Mouse (Mus musculus): ENCODE measurements around the gene Rps28. TPM values are rescaled to one million over a fixed set of nuclear protein-coding genes. Genes with fewer than 3 reads are reported as not detected.

The Rps28 gene
- polyA plus RNA-seq, 1 experiment from 2014 or later, result 1,023 TPM

- H3K9ac ChIP-seq (replicated peaks; ENCODE audit: low read depth), result no peak overlapping the region
- no peaks in the 10 kb centered on the region for H3K36me3 ChIP-seq (ENCODE audit: insufficient read depth, low read length)
- peaks cover 7% of the 10 kb centered on the region for H3K4me1 ChIP-seq (ENCODE audit: insufficient read depth, low read depth, low read length)
- no peak overlapping the region for H3K4me2 ChIP-seq (replicated peaks; ENCODE audit: low read depth, low read length)
- TF ChIP-seq CTCF (IDR thresholded peaks at IDR 0.05) (no peak), EP300 (IDR thresholded peaks at IDR 0.05) (no peak)
- DNase-seq (ENCODE audit: low spot score) (no peak), ATAC-seq (no peak)
- H3K27me3 ChIP-seq (replicated peaks; ENCODE audit: insufficient read depth, low read length), result no peaks in the 10 kb centered on the region
- H3K9me3 ChIP-seq (ENCODE audit: low read length), result no peaks in the 10 kb centered on the region
- 96% methylated on average over 4 of the region's 4 CpGs for WGBS
- H3K4me3 ChIP-seq (ENCODE audit: low read depth, low read length), result no peak overlapping the region
- H3K27ac ChIP-seq (ENCODE audit: low read length), result peak overlapping the region; percentile 33; the same call in 1 of the 2 replicates
These were observed 49.1 kb downstream of the Rps28 start for GRCm38 (mm10) chr17:33775287-33775686.

- TF ChIP-seq EP300 (IDR thresholded peaks at IDR 0.05) (peak; percentile 89), CTCF (IDR thresholded peaks at IDR 0.05) (no peak)
- Histone ChIP-seq H3K9ac (replicated peaks; ENCODE audit: low read depth) (no peak overlapping the region), H3K36me3 (ENCODE audit: insufficient read depth, low read length) (no peaks in the 10 kb centered on the region), H3K9me3 (ENCODE audit: low read length) (no peaks in the 10 kb centered on the region), H3K4me2 (replicated peaks; ENCODE audit: low read depth, low read length) (no peak overlapping the region), H3K4me1 (ENCODE audit: insufficient read depth, low read depth, low read length) (peaks cover 4% of the 10 kb centered on the region), H3K4me3 (ENCODE audit: low read depth, low read length) (no peak overlapping the region), H3K27ac (ENCODE audit: low read length) (peak overlapping the region; percentile 47; the same call in 1 of the 2 replicates), H3K27me3 (replicated peaks; ENCODE audit: insufficient read depth, low read length) (no peaks in the 10 kb centered on the region)
- 77% methylated on average over 8 of the region's 8 CpGs for WGBS
- peak; percentile 43 for DNase-seq (ENCODE audit: low spot score)
- ATAC-seq, result no peak
These were observed 49.7 kb downstream of the Rps28 start for GRCm38 (mm10) chr17:33774573-33775155.

- no peak for DNase-seq (ENCODE audit: low spot score)
- no peak for ATAC-seq
- Histone ChIP-seq H3K4me1 (ENCODE audit: insufficient read depth, low read depth, low read length) (peaks cover 4% of the 10 kb centered on the region; the same call in 1 of the 2 replicates), H3K27ac (ENCODE audit: low read length) (peak overlapping the region; percentile 47), H3K9ac (replicated peaks; ENCODE audit: low read depth) (no peak overlapping the region), H3K4me2 (replicated peaks; ENCODE audit: low read depth, low read length) (no peak overlapping the region), H3K9me3 (ENCODE audit: low read length) (no peaks in the 10 kb centered on the region), H3K27me3 (replicated peaks; ENCODE audit: insufficient read depth, low read length) (no peaks in the 10 kb centered on the region), H3K4me3 (ENCODE audit: low read depth, low read length) (no peak overlapping the region), H3K36me3 (ENCODE audit: insufficient read depth, low read length) (no peaks in the 10 kb centered on the region)
- TF ChIP-seq EP300 (IDR thresholded peaks at IDR 0.05), result no peak
- no peak for TF ChIP-seq CTCF (IDR thresholded peaks at IDR 0.05)
- WGBS, result 82% methylated on average over 6 of the region's 6 CpGs
These were observed 50.3 kb downstream of the Rps28 start for GRCm38 (mm10) chr17:33773871-33774572.

- H3K27me3 ChIP-seq (replicated peaks; ENCODE audit: insufficient read depth, low read length), result no peaks in the 10 kb centered on the region
- WGBS, result 75% methylated on average over 6 of the region's 6 CpGs
- no peaks in the 10 kb centered on the region; the same call in 1 of the 2 replicates for H3K4me1 ChIP-seq (ENCODE audit: insufficient read depth, low read depth, low read length)
- H3K9ac ChIP-seq (replicated peaks; ENCODE audit: low read depth), result no peak overlapping the region
- DNase-seq (ENCODE audit: low spot score) (no peak), ATAC-seq (no peak)
- H3K4me3 ChIP-seq (ENCODE audit: low read depth, low read length), result no peak overlapping the region
- TF ChIP-seq EP300 (IDR thresholded peaks at IDR 0.05) (no peak), CTCF (IDR thresholded peaks at IDR 0.05) (no peak)
- no peak overlapping the region for H3K4me2 ChIP-seq (replicated peaks; ENCODE audit: low read depth, low read length)
- H3K36me3 ChIP-seq (ENCODE audit: insufficient read depth, low read length), result no peaks in the 10 kb centered on the region
- H3K27ac ChIP-seq (ENCODE audit: low read length), result no peak overlapping the region
- no peaks in the 10 kb centered on the region for H3K9me3 ChIP-seq (ENCODE audit: low read length)
These were observed 50.9 kb downstream of the Rps28 start for GRCm38 (mm10) chr17:33773426-33773825.

GRCm38 (mm10) chr17:33771617-33772016 lies 52.7 kb downstream of the Rps28 start:
- Histone ChIP-seq H3K36me3 (ENCODE audit: insufficient read depth, low read length) (no peaks in the 10 kb centered on the region), H3K4me2 (replicated peaks; ENCODE audit: low read depth, low read length) (no peak overlapping the region), H3K27ac (ENCODE audit: low read length) (no peak overlapping the region), H3K4me3 (ENCODE audit: low read depth, low read length) (no peak overlapping the region), H3K27me3 (replicated peaks; ENCODE audit: insufficient read depth, low read length) (no peaks in the 10 kb centered on the region), H3K4me1 (ENCODE audit: insufficient read depth, low read depth, low read length) (no peaks in the 10 kb centered on the region; the same call in 1 of the 2 replicates), H3K9ac (replicated peaks; ENCODE audit: low read depth) (no peak overlapping the region), H3K9me3 (ENCODE audit: low read length) (no peaks in the 10 kb centered on the region)
- TF ChIP-seq CTCF (IDR thresholded peaks at IDR 0.05) (no peak), EP300 (IDR thresholded peaks at IDR 0.05) (no peak)
- DNase-seq (ENCODE audit: low spot score) (no peak), ATAC-seq (no peak)
- 95% methylated on average over 4 of the region's 4 CpGs for WGBS

Other genes starting within 250 kb of the Rps28 start
- 30.5 and 34.2 TPM in 2 replicates for gene Zfp414, start 195.5 kb downstream of the Rps28 start, polyA plus RNA-seq (2015; fragmentation: Nextera tagmentation; extraction: Ambion mirVana)
- 1.00 and 1.3 TPM in 2 replicates for gene Pram1, start 186.5 kb downstream of the Rps28 start, polyA plus RNA-seq (2015; fragmentation: Nextera tagmentation; extraction: Ambion mirVana)
- gene Hnrnpm, start 137.7 kb downstream of the Rps28 start, polyA plus RNA-seq (2015; fragmentation: Nextera tagmentation; extraction: Ambion mirVana), result 112 and 146 TPM in 2 replicates
- gene March2, start 105.9 kb downstream of the Rps28 start, polyA plus RNA-seq (2015; fragmentation: Nextera tagmentation; extraction: Ambion mirVana), result 104 and 106 TPM in 2 replicates
- gene Rab11b, start 64.0 kb downstream of the Rps28 start, polyA plus RNA-seq (2015; fragmentation: Nextera tagmentation; extraction: Ambion mirVana), result 258 and 279 TPM in 2 replicates
- gene Angptl4, start 42.7 kb downstream of the Rps28 start, polyA plus RNA-seq (2015; fragmentation: Nextera tagmentation; extraction: Ambion mirVana), result 125 and 137 TPM in 2 replicates
- gene Kank3, start 14.0 kb downstream of the Rps28 start, polyA plus RNA-seq (2015; fragmentation: Nextera tagmentation; extraction: Ambion mirVana), result 186 and 211 TPM in 2 replicates
- 455 and 501 TPM in 2 replicates for gene Ndufa7, start within 50 bp of the Rps28 start, polyA plus RNA-seq (2015; fragmentation: Nextera tagmentation; extraction: Ambion mirVana)
- gene Cd320, start 18.5 kb upstream of the Rps28 start, polyA plus RNA-seq (2015; fragmentation: Nextera tagmentation; extraction: Ambion mirVana), result 37.6 and 39.3 TPM in 2 replicates
- gene Gm7029, start 49.3 kb upstream of the Rps28 start, polyA plus RNA-seq (2015; fragmentation: Nextera tagmentation; extraction: Ambion mirVana), result not detected in 2 replicates
- gene Kifc1, start 66.1 kb upstream of the Rps28 start, polyA plus RNA-seq (2015; fragmentation: Nextera tagmentation; extraction: Ambion mirVana), result 0.37 and 1.0 TPM in 2 replicates
- gene Platr17, start 80.6 kb upstream of the Rps28 start, polyA plus RNA-seq (2015; fragmentation: Nextera tagmentation; extraction: Ambion mirVana), result 0.29 and 0.55 TPM in 2 replicates
- gene Daxx, start 84.9 kb upstream of the Rps28 start, polyA plus RNA-seq (2015; fragmentation: Nextera tagmentation; extraction: Ambion mirVana), result 23.9 and 29.0 TPM in 2 replicates
- 102 and 113 TPM in 2 replicates for gene Tapbp, start 91.3 kb upstream of the Rps28 start, polyA plus RNA-seq (2015; fragmentation: Nextera tagmentation; extraction: Ambion mirVana)
- gene Zbtb22, start 91.3 kb upstream of the Rps28 start, polyA plus RNA-seq (2015; fragmentation: Nextera tagmentation; extraction: Ambion mirVana), result 16.6 and 17.0 TPM in 2 replicates
- 39.0 and 45.2 TPM in 2 replicates for gene Rgl2, start 105.0 kb upstream of the Rps28 start, polyA plus RNA-seq (2015; fragmentation: Nextera tagmentation; extraction: Ambion mirVana)
- 99.7 and 103 TPM in 2 replicates for gene Pfdn6, start 115.8 kb upstream of the Rps28 start, polyA plus RNA-seq (2015; fragmentation: Nextera tagmentation; extraction: Ambion mirVana)
- gene Wdr46, start 116.1 kb upstream of the Rps28 start, polyA plus RNA-seq (2015; fragmentation: Nextera tagmentation; extraction: Ambion mirVana), result 8.8 TPM in 2 replicates
- gene B3galt4, start 126.9 kb upstream of the Rps28 start, polyA plus RNA-seq (2015; fragmentation: Nextera tagmentation; extraction: Ambion mirVana), result 9.3 and 12.0 TPM in 2 replicates
- gene Vps52, start 131.2 kb upstream of the Rps28 start, polyA plus RNA-seq (2015; fragmentation: Nextera tagmentation; extraction: Ambion mirVana), result 28.5 and 31.1 TPM in 2 replicates
- 1,282 and 1,435 TPM in 2 replicates for gene Rps18, start 131.4 kb upstream of the Rps28 start, polyA plus RNA-seq (2015; fragmentation: Nextera tagmentation; extraction: Ambion mirVana)
- gene H2-K1, start 175.8 kb upstream of the Rps28 start, polyA plus RNA-seq (2015; fragmentation: Nextera tagmentation; extraction: Ambion mirVana), result 213 and 222 TPM in 2 replicates
- 18.8 and 19.1 TPM in 2 replicates for gene Ring1, start 200.1 kb upstream of the Rps28 start, polyA plus RNA-seq (2015; fragmentation: Nextera tagmentation; extraction: Ambion mirVana)
- gene H2-Ke6, start 203.5 kb upstream of the Rps28 start, polyA plus RNA-seq (2015; fragmentation: Nextera tagmentation; extraction: Ambion mirVana), result 57.9 and 59.8 TPM in 2 replicates
- gene Slc39a7, start 207.1 kb upstream of the Rps28 start, polyA plus RNA-seq (2015; fragmentation: Nextera tagmentation; extraction: Ambion mirVana), result 130 and 131 TPM in 2 replicates
- gene Rxrb, start 207.2 kb upstream of the Rps28 start, polyA plus RNA-seq (2015; fragmentation: Nextera tagmentation; extraction: Ambion mirVana), result 35.0 and 35.7 TPM in 2 replicates
- 0.25 and 0.44 TPM in 2 replicates for gene Col11a2, start 214.9 kb upstream of the Rps28 start, polyA plus RNA-seq (2015; fragmentation: Nextera tagmentation; extraction: Ambion mirVana)

All from lung, postnatal 0 days (tissue).